Mouse (Mus musculus): ENCODE data around the gene Dock3.
"Not testable (repeated sequence)": the region's sequence is repeated elsewhere in the genome, so short reads cannot be mapped to it uniquely, and the experiment has no call there.

Dock3 gene

DNA sequence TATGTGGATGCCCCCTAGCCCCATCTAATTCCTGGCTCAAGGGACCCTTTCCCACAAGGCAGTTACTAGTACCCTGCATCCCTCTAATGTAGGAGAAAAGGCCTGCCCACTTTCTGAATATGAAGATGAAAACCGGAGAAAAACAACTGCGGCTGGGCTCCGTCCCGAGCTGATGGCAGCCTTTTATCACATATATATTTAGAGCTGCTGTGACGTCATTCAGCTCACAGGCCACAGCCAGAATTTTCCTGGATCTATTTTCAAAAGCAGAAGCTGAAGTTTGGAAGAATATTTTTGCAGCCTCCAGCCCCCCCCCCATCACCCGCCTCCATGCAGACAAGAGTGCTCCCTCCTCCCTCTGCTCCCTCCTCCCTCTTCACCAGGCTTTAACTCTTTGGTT is 27.9 kb upstream of the Dock3 start:
- in situ Hi-C loops (cut with MboI) = no loop called here

DNA sequence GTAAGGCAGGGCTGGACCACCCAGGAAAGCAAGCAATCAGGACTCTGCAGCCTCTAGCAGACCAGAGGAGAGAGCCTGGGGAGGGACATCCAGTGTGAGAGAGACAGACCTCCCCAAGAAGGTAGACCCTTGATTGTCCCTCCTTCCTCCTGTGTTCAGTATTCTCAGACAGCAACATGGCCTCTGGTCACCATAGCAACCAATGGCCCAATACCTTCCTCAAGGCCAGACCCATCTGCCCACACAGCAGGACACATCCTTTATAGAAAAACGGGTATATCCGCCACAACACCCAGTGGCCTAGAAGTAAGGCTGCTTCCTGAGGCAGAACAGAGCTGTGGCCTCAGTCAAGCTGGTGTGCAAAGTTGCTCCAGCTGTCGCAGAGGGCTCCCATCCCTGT is 23.9 kb upstream of the Dock3 start:
- in situ Hi-C loops (cut with MboI) = no loop called here

DNA sequence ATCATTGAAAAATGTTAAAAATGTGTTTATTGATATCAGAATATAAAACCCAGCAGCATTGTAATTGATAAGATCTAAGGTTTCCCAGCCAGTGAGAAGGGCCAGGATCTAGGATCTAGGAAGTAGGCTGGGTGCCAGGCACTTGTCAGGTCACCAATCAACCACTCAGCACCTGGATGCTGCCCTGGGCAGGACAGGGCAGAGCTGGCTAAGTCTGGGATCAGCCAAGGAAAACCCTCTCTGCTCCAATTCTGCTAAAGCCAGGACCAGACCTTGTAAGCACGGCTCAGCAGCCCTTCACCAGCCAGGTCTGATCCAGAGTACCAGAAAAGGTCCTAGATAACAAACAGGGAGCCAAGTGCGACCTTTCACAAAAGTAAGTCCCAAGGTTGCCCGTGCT is 23.2 kb upstream of the Dock3 start:
- in situ Hi-C loops (cut with MboI) = no loop called here

DNA sequence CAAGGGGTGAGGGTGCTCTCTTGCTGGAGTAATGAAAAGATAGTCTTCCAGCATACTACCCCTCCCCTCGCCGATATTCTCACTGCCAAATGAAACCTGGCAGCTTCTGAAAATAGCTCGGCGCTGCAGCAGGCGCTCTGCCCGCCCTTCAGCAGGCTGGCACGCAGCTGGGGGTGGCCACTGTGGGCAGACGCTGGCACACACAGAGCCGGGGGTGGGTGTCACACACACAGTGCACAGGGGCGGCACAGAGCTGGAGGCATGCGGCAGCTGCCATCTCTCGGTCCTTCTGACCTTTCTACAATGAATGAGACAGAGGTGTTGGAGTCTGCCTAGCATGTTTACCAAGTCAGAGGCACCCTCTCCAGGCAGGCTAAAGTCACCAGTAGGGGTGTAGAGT is 22.8 kb upstream of the Dock3 start:
- in situ Hi-C loops (cut with MboI) = no loop called here

DNA sequence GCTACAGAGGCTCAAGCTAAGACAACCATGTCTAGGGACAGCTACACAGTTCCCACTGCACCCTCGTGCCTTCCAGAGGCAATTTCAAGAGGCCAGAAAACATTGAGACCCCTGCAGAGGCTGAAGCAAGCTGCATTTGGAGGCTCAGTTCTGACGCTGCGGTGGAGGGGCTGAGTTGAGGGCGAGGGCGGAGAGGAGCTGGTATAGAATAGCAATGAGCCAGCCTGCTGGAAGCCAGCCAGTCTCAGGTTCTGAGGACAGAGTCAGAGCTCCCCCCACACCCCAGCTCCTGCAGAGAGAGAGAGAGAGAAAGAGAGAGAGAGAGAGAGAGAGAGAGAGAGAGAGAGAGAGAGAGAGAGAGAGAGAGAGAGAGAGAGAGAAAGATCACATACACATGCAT is 20.5 kb upstream of the Dock3 start:
- in situ Hi-C loops (cut with MboI) = no loop called here

DNA sequence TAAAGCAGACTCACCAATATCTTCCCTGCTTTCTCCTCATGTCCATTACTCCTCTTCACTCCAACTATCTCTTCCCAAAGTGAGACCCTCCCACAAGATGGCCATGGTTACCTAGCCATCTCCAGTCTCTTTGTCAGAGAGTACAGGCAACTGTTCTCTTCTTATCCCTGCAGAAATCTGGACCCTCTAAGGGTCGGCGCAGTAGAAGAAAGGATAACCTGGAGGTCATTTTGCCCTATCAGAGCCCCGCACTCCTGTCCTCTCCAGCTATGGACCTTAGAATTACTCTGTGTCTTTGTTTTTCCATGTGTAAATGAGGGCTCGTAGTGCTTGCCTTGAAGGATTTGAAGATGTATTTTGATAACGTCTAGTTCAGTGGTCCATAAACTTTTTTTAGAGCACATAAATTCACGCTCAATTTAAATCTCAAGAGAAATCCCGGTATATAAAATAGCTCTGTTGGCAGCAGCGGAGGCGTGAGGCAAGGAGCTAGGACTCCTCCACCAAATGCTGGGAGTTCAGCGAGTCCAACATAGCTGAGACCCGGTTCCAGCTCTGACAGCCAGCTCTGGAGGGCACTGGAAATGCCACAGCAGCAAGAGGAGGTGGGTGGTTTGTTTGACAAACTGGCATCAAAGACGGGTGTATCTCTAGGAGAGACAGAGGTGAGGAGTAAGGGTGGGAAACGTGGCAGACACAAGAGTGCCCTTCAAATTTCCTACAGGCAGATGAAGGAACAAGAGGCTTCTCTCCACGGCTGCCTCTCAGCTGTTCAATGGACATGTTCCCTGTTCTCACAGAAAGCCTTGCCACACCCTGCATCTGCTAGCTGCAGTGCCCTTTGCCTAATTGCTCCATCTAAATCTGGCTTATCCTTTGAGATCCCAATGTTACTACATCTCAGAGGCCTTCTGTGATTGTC is 19.0 kb upstream of the Dock3 start:
- in situ Hi-C loops (cut with MboI) = no loop called here

DNA sequence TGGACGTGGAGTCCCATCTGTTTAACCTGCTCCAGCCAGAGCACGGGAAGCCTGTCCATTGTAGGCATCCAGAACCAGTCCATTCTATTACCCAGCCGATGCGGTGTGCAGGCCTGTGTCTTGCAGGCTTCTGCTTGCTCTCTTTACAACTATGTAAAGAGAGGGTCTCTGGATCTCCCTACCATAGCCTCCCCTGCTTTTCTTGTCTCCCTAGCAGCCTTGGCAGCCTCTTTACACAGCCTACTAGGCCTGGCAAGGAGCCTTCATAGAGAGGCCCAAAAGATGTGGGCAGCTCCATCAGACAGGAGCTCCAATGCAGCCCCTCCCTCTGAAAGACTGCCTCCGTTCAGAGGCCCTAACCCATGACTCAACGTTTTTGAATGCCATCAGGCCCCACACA is 17.4 kb upstream of the Dock3 start:
- in situ Hi-C loops (cut with MboI) = no loop called here

DNA sequence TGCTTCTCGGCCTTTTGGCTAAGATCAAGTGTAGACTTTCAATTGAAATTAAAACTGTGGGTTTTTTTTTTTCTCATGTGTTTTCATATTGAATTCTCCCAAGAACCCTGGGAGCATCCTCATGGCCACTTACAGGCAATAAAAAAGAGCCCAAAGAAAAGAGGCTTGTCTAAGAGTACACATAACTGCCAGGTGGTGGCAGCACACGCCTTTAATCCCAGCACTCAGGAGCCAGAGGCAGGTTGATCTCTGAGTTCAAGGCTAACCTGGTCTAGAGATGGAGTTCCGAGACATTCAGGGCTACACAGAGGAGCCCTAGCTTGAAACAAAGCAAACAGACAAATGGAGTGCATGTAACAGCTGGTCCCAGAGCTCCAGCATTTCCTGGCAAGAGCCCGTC is 14.5 kb upstream of the Dock3 start:
- in situ Hi-C loops (cut with MboI) = no loop called here

DNA sequence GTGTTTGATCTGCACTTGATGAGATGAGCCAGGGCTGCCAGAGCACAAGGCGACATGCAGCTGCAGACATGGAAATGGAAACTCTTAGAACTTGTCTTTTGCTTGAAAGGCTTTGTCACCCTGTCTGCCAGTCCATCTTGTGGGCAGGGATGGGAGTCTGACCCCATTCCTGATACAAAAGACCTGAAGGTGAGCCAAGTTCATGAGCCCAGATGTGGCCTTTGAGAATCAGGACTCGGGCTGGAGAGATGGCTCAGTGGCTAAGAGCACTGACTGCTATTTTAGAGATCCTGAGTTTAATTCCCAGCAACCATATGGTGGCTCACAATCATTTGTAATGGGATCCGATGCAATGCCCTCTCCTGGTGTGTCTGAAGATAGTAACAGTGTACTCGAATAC is 13.6 kb upstream of the Dock3 start:
- in situ Hi-C loops (cut with MboI) = no loop called here

DNA sequence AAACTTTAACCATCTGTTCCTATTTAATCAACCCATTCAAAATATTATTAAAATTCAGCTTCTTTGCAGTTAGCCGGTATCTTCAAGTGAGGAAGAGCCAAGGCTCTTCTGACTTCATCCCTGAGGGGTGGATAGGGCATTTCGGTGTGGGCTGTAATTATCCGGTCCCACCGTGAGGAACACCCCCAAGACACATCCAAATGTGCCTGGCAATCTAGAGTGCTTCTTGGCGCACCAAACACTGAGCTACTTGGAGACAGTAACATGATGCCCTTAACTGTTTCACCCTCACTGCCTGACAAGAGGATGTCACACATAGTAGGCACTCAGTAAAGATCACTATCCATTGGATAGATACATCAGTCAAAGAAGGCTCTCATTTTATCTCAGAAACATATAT is 4.4 kb upstream of the Dock3 start:
- in situ Hi-C loops (cut with MboI) = no loop called here

DNA sequence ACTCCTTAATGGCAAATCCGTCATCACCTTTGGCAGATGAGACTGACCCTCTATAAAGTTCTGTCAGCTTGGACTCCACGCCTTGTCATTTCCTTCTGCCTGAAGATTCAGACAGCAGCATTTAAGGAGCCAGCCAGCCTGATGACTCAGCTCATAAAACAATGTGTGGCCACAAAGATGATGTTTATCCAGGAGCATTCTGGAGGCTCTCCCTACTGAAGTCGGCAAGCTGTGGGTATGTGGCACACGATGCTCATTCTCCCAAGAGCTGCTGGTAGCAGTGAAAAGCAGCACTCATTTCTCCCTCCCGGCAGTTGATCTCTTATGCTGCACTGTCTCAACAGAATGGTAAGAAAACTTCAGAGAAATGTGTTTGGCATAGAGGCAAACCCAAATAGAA is 3.6 kb upstream of the Dock3 start:
- in situ Hi-C loops (cut with MboI) = no loop called here

DNA sequence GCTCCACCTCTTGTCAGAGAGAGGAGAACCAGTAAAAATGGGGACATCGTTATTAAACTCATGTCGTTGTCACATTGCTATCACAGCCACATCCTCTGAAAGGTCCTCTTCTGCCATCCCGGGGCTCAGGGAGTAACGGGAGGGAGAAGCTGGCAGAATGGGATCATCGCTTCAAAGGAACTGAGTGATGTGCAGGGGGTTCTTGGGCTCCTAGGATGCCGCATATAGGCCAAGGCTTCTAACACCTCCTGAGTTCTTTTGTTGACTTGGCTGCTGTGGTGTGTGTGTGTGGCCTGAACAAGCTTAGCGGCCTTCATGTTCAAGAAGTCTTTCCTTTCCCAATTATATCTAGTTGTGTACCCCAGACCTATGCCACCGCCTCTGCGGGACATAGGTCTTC is 431 bp upstream of the Dock3 start:
- in situ Hi-C loops (cut with MboI) = no loop called here

DNA sequence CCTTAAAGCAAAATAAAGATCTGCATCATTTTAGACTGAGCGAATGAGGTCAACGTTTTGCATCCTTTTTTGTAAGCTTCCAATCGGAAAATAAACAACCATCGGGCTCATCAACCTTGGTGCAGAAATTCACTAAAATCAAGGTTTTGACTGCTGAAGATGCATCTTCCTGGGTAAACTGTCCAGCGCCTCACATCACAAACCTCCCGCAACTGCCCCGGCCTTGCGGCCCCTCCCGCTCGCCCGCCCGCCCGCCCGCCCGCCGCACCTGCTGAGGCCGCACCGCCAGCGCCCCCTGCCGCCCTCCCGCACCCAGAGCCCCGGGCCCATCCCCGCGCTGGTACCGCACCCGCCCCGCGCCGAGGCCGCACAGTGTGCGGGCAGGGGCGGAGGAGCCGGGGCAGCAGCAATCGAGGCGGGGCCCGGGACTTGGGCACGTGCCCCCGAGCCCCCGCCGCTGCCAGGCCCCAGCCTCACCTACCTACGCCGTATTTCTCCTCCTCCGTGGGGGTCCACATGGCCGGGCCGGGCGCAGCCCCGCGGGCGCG is 644 bp downstream of the Dock3 start:
- in situ Hi-C loops (cut with MboI) = no loop called here

DNA sequence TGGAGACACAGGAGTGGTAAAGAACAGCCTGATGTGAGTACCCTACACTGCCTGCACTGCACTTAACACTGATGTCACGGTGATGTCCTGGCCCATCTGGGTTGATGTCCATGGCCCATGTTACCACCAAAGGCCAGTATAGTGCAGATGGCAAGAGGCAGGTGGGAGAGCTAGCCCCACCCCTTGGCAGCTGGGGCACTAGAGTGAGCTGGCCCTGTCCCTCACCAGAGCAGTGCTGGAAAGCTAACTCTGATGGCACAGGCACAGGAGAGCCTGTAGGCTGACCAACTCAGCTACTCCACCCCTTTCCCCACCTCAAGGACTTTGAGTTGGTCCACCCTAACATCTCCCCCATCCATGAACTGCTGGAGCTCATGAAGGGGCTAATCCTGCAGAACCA is 7.1 kb downstream of the Dock3 start:
- in situ Hi-C loops (cut with MboI) = no loop called here

DNA sequence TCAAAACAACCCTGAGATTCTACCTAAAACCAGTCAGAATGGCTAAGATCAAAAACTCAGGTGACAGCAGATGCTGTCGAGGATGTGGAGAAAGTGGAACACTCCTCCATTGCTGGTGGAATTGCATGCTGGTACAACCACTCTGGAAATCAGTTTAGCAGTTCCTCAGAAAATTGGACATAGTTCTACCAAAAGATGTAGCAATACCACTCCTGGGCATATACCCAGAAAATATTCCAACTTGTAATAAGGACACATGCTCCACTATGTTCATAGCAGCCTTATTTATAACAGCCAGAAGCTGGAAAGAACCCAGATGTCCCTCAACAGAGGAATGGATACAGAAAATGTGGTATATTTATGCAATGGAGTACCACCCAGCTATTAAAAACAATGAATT is 56.9 kb downstream of the Dock3 start:
- in situ Hi-C loops (cut with MboI) = not testable (repeated sequence)

DNA sequence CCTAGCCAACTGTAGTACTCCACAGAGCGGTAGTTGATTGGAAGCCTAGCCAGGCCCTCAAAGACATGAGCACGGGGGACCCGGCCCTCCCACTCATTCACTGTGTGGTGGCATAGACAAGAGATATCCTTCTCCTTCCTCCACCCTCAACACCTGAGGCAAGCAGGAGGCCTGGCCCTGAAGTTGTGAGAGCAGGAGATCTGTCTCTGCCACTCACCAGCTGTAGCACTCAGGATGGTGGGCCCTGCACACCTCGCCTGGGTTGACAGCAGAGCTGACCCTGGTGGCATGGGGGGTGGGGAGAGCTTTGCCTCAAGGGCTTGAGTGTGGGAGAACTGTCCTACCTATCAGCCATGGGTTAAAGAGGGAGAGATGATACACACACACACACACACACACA is 65.9 kb downstream of the Dock3 start:
- in situ Hi-C loops (cut with MboI) = no loop called here

DNA sequence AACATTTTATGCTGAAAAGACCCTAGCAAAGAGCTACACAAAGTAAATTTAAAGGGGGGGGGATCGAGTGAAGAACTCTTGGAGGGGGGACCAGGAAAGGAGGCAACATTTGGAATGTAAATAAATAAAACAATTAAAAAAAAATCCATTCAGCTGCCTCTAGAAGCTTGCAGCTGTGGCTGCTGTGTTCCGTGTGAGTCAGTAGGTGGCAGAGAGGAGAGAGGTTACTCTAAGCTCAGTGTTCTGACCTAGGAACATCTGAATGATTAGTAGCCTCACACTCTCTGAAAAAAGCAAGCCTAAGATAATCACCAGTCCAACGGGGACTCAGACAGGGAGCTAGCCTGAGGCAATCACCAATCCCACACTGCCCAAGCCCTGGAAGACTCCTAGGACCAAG is 66.9 kb downstream of the Dock3 start:
- in situ Hi-C loops (cut with MboI) = no loop called here

DNA sequence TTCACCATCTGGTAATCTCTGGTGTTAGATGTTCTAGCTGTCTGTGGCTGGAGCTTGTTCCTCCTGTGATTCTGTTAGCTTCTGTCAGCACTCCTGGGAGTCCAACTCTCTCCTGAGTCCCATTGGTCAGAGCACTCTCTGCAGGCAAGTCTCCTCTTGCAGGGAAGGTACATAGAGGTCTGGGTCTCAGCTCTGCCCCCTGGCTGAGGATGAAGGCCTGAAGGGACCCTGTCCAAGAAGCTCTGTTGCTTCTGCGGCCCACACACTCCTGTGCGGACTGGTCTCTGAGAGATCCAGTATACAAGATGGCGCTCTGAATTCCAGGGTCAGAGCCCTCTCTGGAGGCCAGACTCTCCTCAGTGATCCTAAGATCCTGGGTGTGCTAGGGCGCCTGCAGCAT is 75.3 kb downstream of the Dock3 start:
- in situ Hi-C loops (cut with MboI) = not testable (repeated sequence)

DNA sequence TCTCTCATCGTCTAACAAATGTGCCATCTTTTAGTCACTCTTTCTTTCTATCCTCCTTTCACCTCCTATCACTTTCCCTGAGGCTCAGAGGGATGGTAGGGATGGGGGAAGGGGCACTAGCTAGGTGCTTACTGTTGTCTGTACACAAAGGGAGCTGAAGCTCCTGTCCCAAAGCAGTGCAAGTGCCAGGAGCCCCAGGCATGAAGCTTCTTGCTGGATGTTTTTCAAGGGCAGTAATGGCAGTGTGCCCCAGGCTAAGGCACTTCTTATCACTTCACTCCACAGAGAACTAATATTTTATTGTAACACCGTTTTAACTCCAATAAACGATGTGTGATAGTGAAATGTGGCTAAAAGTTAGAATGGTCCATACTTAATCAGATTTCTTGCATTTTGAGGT is 118.9 kb downstream of the Dock3 start:
- in situ Hi-C loops (cut with MboI) = no loop called here

DNA sequence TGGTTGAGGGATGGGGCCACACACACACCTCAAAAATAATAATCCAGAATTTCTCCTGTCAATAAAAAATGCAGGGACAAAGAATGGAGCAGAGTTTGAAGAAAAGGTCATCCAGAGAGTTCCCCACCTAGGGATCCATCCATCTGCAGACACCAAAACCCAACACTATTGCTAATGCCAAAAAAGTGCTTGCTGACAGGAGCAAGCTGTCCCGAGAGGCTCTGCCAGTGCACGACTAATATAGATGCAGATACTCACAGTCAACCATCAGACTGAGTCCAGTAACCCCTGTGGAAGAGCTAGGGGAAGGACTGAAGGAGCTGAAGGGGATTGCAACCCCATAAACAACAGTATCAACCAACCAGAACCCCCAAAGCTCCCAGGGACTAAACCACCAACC is 119.7 kb downstream of the Dock3 start:
- in situ Hi-C loops (cut with MboI) = no loop called here

DNA sequence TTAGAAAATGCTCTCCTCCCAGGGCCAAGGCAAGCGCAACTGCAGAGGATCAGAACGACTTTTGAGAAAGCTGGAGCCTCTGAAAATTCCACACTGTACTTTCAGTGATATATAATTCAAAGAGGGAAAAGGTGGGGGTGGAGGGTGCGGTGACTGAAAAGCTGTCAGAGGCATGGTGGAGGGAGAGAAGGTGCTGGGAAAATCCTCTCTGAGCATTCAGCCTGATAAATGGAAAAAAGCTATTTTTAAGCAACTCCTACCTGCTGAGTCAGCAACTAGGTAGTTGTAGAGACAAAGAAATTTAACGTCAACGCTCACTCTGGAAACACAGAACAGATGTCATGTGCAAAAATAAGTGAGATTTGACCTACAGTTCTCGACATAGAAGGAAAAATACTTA is 132.2 kb downstream of the Dock3 start:
- in situ Hi-C loops (cut with MboI) = no loop called here

DNA sequence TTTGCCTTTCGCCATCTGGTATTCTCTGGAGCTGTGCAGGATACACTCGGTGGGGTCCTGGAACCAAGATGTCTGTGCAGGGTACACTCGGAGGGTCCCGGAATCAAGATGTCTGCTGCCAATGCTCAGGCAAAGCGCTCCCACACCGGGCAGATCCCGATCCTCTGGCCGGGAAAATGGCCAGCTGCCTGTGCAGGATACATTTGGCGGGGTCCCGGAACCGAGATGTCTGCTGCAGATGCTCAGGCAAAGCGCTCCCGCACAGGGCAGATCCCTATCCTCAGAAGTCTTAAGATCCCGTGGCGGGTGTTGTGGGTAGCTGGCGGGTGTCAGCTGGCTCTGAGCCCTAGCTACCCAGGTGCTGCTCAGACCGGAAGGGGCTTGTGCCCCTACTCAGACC is 142.3 kb downstream of the Dock3 start:
- in situ Hi-C loops (cut with MboI) = not testable (repeated sequence)

DNA sequence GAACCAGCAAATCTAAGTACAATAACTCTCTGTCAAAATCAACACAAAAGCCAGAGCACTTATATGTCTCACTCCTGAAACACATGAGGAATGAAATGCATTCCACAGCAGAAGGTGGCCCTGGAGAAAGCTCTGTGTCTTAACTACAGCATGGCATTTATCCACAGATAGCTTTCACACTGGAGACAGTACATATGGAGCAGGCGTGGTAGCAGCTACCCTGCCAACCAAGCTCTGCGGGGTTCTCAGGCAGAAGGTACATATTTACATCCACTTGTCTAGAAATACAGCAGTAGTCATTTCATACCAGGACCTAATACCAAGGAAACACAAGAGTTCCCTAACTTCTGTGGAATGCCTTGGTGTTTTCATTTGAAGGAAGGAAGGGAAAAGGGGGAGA is 144.2 kb downstream of the Dock3 start:
- in situ Hi-C loops (cut with MboI) = no loop called here

DNA sequence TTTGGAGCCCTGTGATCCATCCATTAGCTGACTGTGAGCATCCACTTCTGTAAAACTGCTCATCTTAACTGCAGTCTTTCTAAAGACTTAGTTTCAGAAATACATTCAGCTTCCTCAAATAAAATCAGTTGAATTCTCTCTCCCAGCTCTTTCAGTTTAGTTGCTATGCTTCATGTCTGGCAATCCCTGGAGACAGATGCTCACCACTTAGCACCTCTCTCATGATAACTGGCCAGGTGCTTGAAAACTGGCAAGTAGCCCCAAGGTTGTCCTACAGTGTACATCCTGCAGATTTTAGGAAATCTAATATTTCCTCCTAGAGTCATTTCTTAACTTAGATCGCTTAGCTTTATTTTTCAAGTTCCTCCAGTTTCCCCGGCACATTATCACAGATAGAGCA is 193.8 kb downstream of the Dock3 start:
- in situ Hi-C loops (cut with MboI) = no loop called here

Data from mature B cell (primary cell).